Mouse (Mus musculus) bone marrow, adult 2 months (tissue): ENCODE results near the gene Dlx5.

ENCODE experiments used
- CTCF ChIP-seq: fragments of 200-500 bp; IDR thresholded peaks from 2 replicates; pipeline ENCODE4 v1.5.1; 2011; ENCODE audit warnings: low read length, control low read depth; ENCODE audit not compliant: control insufficient read depth, insufficient read depth
- POLR2A ChIP-seq: fragments of 200-500 bp; IDR thresholded peaks from 2 replicates; pipeline ENCODE4 v1.6.1; 2011; ENCODE audit warnings: low read depth, mild to moderate bottlenecking, control low read depth, low read length, borderline replicate concordance; ENCODE audit not compliant: control insufficient read depth

GRCm38 (mm10) chr6:6859950-6860410 is 21.9 kb downstream of the Dlx5 start:
- TF ChIP-seq CTCF (no peak), POLR2A (no peak)
